Mouse (Mus musculus): ENCODE data around the gene Elovl3. TPM values are rescaled to one million over a fixed set of nuclear protein-coding genes. Genes with fewer than 3 reads are reported as not detected.
"Not testable (repeated sequence)": the region's sequence is repeated elsewhere in the genome, so short reads cannot be mapped to it uniquely, and the experiment has no call there.

The Elovl3 gene
- not detected for polyA plus RNA-seq (2017; shearing (Covaris generic))

DNA sequence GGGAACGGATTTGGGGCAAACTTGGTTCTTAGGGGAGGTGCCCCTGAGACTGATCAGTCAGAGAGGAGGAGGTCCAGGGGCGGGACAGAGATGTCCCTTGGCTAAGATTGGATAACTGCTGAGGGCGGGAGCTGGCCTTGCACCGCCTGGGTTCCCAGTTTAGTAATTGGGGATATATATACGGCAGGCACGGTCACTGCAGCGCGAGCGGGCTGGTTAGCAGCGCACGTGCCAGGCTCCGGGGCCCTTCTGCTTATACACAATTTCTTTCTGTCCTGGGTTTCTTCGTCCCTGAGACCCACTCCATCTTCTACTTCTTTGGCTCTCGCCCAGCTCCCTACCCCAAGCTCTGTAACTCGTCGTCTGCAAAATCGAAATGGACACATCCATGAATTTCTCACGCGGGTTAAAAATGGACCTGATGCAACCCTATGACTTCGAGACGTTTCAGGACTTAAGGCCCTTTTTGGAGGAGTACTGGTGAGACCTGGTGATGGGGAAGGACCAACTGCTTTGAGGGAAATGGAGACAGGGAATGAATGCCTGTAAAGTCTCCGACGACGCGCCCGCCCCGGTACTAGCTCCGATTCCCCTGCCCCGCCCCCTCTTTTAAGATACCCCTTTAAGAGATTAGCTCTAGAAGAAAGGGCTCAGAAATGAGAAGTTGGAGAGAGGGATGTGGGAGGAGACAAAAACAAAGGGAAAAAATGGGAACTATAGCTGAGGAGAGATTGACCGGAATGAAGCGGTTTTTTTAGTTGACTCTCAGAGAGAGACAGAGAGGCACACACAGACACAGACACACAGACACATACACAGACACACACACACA lies at the start of gene Elovl3:
TSS of gene Elovl3 (plus strand) at position 204 of the 832 bp plus-strand sequence.
- ATAC-seq, result no peak

DNA sequence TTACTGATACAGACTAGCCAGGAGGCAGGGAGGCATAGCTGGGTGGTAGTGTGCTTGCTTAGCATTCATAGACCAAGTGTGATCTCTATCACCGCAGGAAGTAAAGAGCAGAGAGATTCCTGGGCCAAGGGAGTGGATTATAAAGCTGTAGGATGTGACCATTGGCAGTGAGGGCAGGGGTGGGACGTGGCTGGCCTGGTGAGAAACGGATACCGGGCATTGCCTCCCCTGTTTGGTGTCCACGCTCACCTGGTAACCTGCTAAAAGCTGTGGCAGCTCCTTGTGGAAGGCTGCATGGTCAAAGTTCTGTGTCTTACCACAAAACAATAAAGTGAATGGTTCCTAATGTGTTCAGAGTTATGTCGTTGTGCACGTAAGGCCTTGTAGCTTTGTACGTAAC lies 46.5 kb upstream of the Elovl3 start:
- no peak for ATAC-seq

DNA sequence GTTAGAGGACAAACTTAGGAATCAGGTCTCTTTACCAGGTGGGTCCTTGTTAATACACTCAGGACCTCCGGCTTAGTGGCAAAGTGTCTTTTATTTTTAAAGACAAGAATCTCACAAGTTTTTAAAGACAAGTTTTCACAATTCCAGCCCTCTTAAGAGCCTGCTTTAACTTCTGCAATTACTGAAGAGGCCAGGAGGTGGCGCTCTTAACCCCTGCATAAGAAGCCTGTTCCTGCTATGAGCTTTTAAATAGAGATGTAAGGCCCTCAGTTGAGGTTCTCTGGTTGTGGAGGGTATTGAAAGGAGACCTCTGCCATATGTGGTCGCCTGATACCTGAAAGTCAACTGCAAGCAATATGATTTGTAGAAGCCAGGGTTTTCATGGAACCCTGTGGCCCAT lies 45.4 kb upstream of the Elovl3 start:
- no peak for ATAC-seq

DNA sequence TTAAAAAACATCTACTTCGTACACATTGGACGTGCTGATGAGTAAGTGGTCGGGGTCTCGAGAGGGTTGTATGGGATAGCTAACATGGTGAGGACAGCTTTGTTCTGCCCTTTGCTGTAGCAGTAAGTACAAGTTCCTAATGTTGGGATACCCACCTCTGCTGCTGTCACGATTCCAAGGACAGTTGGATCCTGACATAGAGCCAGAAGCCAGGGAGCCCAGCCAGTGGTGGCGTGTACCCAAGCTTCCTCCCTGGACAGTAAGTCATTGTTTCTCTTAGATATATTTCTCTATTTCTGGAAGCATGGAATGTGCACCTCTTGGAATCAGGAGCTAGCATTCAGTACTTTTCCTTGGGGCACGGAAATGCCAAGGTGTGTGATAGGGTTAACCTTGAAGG lies 43.8 kb upstream of the Elovl3 start:
- no peak for ATAC-seq

DNA sequence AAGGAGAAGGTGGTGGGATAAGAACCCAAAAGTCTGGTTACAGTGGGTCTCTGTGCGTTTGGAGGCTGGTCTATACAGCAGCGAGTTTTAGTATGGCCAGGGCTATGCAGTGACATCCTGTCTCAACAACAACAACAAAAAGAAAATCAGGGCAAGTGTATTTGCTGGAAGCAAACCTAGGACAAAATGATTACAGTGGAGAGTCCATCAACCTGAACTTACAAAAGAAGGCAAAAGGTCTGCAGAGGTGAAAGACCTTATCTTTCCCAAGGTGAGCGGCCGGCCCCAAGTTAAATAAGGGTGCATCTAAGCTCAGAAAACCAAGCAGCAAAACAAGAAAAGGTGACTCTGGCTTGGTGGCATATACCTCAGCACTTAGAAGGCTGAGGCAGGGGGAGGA lies 40.1 kb upstream of the Elovl3 start:
- ATAC-seq, result no peak

DNA sequence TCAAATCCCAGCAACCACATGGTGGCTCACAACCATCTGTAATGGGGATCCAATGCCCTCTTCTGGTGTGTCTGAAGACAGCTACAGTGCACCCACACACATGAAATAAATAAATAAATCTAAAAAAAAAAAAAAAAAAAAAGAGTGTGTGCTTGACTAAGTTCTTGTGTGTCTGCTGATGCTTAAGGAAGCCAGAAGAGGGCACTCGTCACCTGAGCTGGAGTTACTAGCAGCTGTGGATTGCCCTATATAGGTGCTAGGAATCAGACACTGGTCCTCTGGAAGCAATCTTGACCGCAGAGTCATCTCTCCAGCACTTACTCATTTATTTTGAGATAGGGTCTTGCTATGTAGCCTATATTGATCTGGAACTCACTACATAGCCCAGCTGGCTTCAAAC lies 37.6 kb upstream of the Elovl3 start:
- ATAC-seq, result no peak

DNA sequence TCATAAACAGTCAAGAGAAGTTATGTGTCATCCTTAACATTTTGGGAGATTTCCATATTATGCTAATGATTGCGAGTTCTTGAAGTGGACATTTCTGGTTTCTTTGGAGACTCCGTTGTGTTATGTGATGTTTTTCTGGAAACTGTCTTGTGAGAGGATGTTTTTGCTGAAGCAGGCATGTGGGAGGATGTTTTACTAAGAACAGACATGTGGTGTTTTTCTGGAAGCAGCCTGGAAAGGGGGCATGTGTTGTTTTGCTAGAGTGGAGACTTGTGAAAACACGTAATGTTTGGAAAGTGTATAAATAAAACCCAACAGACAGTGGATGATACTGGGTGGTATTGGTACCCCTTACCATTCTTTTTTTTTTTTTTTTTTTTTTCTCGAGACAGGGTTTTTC lies 36.4 kb upstream of the Elovl3 start:
- ATAC-seq, result no peak

DNA sequence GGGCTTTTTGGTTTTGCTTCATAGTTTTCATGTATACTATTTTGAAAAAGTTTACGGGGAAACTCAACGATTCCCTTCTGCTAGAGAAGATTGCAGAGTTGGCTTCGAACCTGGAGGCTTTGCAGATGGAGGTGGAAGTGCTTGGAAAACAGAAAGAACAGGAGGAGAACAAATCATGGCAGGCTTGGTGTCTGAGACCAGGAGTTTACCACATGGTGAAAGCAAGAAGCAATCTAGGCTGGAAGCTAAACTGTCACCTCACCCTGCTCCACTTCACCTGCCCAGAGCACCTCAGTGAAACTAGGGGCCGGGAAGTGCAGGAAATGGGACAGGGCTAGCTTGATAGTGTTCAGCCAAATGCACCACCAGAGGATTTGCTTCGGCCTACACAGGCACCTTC lies 35.3 kb upstream of the Elovl3 start:
- ATAC-seq, result no peak

DNA sequence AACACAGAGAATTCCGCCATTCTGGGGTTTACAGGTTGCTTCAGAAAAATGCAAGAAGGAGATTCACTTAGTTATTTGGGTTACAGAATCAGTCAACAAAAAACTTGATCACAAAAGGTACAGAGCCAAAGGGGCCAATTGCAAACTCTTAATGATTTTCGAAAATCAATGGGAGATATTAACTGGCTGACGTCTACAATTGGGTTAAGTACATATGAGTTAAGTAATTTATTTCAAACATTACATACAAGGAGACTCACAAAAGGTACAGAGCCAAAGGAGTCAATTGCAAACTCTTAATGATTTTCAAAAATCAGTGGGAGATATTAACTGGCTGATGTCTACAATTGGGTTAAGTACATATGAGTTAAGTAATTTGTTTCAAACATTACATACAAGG lies 32.1 kb upstream of the Elovl3 start:
- ATAC-seq, result no peak

DNA sequence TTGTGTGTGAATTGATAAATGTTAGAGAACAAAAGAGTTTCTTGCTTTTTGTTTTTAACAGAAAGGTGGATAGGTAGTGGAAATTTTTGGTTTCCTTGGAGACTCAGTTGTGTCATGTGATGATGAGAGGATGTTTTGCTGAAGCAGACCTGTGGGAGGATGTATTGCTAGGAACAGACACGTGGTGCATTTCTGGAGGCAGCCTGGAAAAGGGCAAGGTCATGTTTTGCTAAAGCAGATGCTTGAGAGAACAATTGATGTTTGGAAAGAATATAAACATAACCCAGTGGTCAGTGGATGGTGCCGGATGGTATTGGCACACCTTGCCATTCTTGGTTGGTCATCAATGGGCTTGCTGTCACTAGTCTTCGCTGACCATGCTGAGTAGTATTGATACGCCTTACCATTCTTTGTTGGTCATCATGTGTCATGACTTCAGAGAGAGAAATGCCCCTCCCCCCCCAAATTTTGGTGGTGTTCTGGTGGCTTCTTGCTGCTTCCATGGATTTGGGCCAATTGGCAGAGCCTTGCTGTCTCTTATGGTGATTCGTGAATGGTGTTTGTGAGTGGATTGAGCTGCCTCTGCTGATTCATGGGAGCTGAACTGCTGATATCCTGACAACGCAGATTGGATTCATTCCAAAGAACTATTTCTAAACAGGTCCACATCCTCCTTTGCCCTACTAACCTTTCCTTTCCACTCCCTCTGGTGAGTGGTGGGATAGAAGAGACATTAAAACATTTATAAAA lies 28.1 kb upstream of the Elovl3 start:
- ATAC-seq, result no peak

DNA sequence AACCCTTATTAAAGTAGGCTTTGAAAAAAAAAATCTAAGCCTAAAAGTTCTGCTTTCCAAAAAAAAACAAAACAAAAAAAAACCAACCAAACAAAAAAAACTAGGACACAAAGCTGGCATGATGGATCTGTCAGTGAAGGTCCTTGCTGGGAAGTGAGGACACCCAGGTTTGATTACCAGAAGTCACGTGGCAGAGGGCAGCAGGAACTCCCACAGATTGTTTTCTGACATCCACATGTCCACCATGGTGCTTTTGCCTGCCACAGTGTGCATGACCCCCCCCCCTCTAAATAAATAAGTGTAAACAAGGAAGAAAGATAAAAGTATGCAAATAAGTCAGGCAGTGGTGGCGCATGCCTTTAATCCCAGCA lies 27.5 kb upstream of the Elovl3 start:
- ATAC-seq, result no peak

DNA sequence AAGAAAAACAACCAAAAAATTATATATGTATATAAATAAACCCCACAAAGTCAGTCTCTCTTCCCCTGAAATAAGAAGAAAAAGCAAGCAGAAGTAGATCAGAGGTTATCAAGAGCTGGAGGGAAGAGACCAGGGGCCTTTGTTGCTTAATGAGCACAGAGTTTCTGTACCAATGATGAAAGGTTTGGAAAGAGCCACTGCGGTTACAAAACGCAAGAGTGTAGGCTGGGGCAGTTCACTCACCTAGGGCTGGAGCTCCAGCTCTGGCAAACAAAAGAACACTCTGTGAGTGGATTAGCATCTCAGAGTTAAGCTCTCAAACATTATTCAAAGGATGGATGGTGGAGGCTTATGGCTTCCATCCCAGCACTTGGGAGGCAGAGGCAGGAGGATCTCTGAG lies 21.5 kb upstream of the Elovl3 start:
- no peak for ATAC-seq

DNA sequence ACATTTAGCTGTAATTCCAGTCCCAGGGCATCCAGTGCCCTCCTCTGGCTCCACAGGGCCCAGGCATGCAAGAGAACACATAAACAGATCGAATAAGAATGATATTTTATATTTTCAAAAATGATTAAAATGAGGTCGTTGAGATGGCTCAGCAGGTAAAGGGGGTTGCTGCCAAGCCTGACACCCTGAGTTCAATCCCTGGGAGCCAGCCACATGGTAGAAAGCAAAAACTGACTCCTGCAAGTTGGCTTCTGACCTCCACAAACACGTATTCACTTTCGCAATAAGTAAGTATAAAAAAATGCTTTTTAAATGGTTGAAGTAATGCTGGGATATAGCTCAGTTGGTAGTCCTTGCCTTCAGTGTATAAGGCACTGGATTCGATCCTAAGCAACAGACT lies 20.9 kb upstream of the Elovl3 start:
- ATAC-seq, result no peak

DNA sequence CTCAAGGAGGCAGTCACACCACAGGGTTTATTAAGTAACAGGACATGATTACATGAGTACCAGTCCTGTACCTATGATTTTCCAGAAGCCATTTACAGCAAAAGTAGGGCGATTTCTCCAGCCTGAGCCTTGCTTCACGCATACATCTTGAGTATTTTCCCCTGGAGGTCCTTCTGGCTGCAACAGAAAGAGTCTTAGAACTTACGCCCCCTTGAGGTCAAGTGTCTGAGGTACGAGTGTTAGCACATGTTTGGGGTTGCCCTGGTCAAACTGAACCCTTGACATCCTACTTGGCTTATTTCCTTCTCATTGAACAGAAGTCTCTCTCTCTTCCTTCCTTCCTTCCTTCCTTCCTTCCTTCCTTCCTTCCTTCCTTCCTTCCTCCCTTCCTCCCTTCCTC lies 17.1 kb upstream of the Elovl3 start:
- ATAC-seq, result no peak

DNA sequence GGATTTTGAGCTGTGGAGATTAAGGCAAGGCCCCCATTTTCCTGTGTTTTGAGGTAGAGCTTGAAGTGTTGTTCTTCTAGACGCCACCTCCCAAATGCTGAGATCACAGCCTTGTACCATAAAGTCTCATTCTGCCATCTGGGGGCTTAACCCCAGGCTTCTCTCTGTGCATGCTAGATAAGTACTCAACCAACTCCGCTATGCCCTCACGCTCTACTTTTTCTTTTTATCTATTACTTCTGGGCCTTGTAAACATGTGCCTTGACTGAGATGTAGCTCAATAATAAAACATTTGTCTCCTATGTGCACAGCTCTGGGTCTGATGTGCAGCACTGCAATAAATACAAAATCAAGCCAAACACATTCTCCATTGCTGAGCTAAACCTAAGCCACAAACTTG lies 12.2 kb upstream of the Elovl3 start:
- no peak for ATAC-seq

DNA sequence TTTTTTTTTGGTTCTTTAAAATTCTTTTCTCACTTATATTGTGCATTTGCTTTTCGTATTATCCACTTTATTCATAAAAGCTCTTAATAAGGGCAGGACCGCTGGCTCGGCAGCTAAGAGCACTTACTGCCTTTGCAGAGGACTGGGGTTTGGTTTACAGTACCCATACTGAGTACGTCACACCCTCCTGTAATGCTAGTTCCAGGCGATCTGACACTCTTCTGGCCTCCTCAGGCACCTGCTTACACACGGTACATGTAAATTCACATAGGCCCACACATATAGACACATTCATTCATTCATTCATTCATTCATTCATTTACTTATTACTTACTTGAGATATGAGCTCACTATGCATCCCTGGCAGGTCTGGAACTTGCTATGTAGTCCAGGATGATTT lies 10.8 kb upstream of the Elovl3 start:
- ATAC-seq, result no peak

DNA sequence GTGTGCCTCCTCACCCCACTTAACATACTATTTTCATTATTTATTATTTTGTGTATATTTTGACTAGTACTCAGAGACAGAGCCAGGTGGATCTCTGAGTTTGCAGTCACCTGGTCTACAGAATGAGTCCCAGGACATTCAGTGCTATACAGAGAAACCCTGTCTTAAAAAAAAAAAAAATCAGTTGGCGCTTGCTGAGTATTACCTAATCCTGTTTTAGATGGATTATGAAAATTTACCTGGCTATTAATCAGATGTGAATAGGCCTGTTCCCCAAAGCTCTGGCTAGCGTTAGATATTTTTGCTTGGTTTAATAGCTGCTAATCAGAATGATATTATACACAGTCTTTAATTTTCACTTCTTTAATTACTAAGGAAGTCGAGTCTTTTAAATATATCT lies 7.8 kb upstream of the Elovl3 start:
- no peak for ATAC-seq

DNA sequence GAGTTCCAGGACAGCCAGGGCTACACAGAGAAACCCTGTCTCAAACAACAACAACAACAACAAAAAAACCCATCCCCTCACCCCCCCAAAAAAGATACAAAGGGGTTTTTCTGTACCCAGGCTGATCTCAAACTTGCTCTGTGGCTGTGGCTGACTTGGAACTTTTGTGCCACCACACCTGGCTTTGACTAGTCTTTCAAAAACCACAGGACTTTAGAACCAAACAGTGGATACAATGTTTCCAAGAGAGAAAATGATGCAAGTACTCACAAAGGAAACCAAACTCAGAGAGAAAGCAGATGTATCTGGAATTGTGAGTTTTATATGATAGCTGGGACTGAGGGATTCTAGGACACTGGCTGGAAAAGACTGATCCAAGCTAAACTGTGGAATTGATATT lies 7.0 kb upstream of the Elovl3 start:
- ATAC-seq, result no peak

DNA sequence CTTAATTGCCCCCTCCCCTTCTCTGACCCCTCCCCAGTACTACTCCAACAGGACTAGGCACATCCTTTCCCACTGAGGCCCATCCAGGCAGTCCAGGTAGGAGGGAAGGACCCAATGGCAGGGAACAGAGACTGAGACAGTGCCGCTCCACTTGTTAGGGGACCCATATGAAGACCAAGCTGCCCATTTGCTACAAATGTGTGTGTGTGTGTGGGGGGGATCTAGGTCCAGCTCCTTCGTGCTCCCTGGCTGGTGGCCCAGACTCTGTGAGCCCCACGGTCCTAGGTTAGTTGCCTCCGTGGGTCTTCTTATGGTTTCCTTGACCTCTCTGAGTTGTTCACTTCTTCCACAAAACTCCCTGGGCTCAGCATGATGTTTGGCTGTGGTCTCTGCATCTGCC lies 5.4 kb upstream of the Elovl3 start:
- ATAC-seq, result no peak

DNA sequence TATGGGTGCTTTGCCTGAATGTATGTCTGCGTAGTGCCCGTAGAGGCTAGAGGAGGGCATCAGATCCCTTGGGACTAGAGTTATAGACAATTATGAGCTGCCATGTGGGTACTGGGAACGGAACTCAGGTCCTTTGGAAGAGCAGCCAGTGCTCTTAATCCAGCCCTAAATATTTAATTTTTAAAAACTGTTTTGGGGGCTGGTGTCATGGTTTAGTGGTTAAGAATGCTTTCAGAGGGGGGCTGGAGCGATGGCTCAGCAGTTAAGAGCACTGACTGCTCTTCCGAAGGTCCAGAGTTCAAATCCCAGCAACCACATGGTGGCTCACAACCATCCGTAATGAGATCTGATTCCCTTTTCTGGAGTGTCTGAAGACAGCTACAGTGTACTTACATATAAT lies 2.0 kb upstream of the Elovl3 start:
- not testable (repeated sequence) for ATAC-seq

DNA sequence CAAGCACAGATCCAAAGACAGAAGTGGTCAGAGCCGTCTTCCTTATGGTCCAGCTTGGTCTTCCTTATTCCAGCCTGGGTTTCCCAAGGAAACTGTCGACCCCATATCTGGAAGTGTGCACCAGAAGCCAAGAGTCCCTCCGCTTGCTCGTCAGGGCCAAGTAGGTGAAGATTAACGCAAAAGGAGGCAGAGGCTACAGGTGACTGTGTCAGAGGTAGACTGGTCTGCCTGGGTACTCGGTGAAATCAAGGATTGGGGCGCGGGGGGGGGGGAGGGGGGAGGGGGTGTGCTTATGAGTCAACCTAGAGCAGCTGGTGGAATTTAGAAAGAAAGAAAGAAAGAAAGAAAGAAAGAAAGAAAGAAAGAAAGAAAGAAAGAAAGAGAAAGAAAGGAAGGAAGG lies 414 bp upstream of the Elovl3 start:
- ATAC-seq, result no peak

DNA sequence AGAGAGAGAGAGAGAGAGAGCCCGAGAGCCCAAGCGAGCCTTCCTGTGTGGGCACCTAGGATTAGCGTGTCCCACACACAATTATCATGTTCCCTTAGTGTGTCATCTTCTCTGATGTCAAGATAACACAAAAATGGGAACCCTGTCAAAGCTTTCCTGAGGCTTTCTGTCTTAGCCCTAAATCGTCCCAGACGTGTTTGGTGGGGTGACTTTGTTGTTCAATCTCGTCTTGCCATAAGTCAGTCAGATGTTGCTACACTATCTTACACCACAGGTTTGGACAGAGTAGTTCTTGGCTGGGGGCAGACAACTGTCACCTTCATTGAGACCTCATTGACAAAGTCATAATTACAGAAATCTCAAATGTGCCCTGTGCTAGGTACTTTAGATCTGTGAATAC lies 880 bp downstream of the Elovl3 start:
- ATAC-seq, result no peak

DNA sequence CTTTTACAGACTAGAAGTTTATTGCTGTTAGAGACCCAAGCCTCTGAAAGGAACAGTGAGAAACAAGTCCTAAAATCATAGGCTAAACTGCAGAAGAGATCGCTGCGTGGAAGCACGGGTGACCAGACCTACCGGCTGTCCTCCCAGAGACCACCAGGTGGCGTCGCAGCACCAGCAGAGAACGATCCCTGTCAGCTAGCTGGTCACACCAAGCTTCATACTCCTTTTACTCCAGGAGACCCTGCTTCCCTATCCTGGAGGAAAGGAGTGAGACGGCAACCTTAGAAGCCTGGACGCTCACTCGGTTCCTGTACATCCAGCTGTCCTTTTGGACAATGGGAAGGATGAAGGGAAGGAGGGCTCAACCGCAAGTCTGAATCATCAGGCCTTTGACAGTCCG lies 3.6 kb downstream of the Elovl3 start:
- ATAC-seq, result no peak

All from activated CD4-positive, CD25-positive, alpha-beta regulatory T cell, adult 4 months (primary cell).